Comparison of ENCODE assay signal across 32 mouse cellular contexts in the genomic region with DNA sequence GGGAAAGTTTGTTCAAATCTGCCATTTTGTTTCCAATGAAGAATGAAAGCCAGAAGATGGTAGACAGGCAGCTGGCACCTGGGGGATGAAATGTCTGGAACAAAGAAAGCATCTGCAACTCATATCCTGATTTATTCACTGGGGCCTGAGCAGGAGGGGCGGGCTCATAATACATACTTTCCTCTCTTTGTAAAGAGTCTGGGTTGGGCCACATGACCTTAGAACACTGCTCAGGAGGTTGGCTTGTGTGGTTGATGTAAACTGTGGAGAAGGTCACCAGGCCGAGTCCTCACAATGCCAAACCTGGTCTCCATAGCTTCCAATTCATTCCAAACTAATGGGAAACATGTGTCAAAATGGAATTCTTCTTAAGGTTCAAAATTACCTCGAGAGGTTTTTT.
DNase-seq lines count a peak whose midpoint lies in the region; ATAC-seq and TF ChIP-seq lines count a peak whose summit lies in the region.
"Had no signal": no experiment of that assay in that cellular context is flagged by ENCODE, and none has a peak within 500 bp of the region (broad histone marks: within the 10 kb centered on the region; RNA-seq: fewer than 3 reads in every experiment).

No protein-coding gene starts in this region.

- WGBS in embryonic facial prominence, embryonic 13.5 days = 23% methylated on average over 3 of the region's 3 CpGs
- 32% methylated on average over 3 of the region's 3 CpGs for WGBS in limb, embryonic 14.5 days
- WGBS in forebrain, embryonic 16.5 days = 77% methylated on average over 3 of the region's 3 CpGs

- H3K4me1 ChIP-seq in embryonic facial prominence, embryonic 13.5 days = peaks cover 26% of the 10 kb centered on the region
- H3K4me1 ChIP-seq in limb, embryonic 14.5 days (ENCODE audit: control insufficient read depth, insufficient read depth, low read length) = no peaks in the 10 kb centered on the region
- peaks cover 4% of the 10 kb centered on the region; the same call in 1 of the 2 replicates for H3K4me1 ChIP-seq in forebrain, embryonic 16.5 days (replicated peaks; ENCODE audit: control insufficient read depth, insufficient read depth, low read length)

- H3K4me2 ChIP-seq in embryonic facial prominence, embryonic 13.5 days = no peak overlapping the region
- no peak overlapping the region for H3K4me2 ChIP-seq in limb, embryonic 14.5 days (replicated peaks; ENCODE audit: low read depth, low read length, severe bottlenecking)
- no peak overlapping the region for H3K4me2 ChIP-seq in forebrain, embryonic 16.5 days (ENCODE audit: low read length)
- H3K4me2 ChIP-seq: forebrain, embryonic 13.5 days; heart, embryonic 15.5 days; hindbrain, embryonic 14.5 days; midbrain, embryonic 15.5 days had no signal

- no peak overlapping the region for H3K9ac ChIP-seq in embryonic facial prominence, embryonic 13.5 days
- no peak overlapping the region for H3K9ac ChIP-seq in limb, embryonic 14.5 days (ENCODE audit: low read depth, low read length, severe bottlenecking)
- no peak overlapping the region for H3K9ac ChIP-seq in forebrain, embryonic 16.5 days (replicated peaks; ENCODE audit: low read depth, low read length)
- H3K9ac ChIP-seq: forebrain, embryonic 13.5 days; heart, embryonic 15.5 days; hindbrain, embryonic 14.5 days; liver, embryonic 14.5 days; midbrain, embryonic 15.5 days had no signal

- no peak overlapping the region for H3K4me3 ChIP-seq in embryonic facial prominence, embryonic 13.5 days
- no peak overlapping the region for H3K4me3 ChIP-seq in limb, embryonic 14.5 days (replicated peaks; ENCODE audit: low read length)
- H3K4me3 ChIP-seq in forebrain, embryonic 16.5 days (replicated peaks; ENCODE audit: low read length) = no peak overlapping the region
- H3K4me3 ChIP-seq: forebrain, embryonic 13.5 days; heart, embryonic 10.5 days; heart, embryonic 15.5 days; left cerebral cortex, adult 2 months; midbrain, embryonic 15.5 days had no signal

- no peaks in the 10 kb centered on the region for H3K27me3 ChIP-seq in embryonic facial prominence, embryonic 13.5 days
- no peaks in the 10 kb centered on the region for H3K27me3 ChIP-seq in limb, embryonic 14.5 days (ENCODE audit: control insufficient read depth, insufficient read depth, low read length)
- no peaks in the 10 kb centered on the region for H3K27me3 ChIP-seq in forebrain, embryonic 16.5 days (replicated peaks; ENCODE audit: control insufficient read depth, insufficient read depth, low read length)
- H3K27me3 ChIP-seq: CH12.LX; forebrain, embryonic 13.5 days; heart, embryonic 15.5 days; midbrain, embryonic 15.5 days; Patski had no signal

- no peak for ATAC-seq in embryonic facial prominence, embryonic 13.5 days (ENCODE audit: insufficient number of reproducible peaks, insufficient read depth, low FRiP score, low TSS enrichment, low read depth)
- no peak for ATAC-seq in limb, embryonic 14.5 days (ENCODE audit: low FRiP score, low read depth)
- no peak for ATAC-seq in forebrain, embryonic 16.5 days
- ATAC-seq: forebrain, embryonic 13.5 days; intestine, postnatal 0 days; midbrain, embryonic 15.5 days; Patski had no signal

- 0 out of 2 replicates have a peak overlapping the region, but pooled peaks have one; percentile 39 for H3K27ac ChIP-seq in embryonic facial prominence, embryonic 13.5 days
- 0 out of 2 replicates have a peak overlapping the region, but pooled peaks have one; percentile 48 for H3K27ac ChIP-seq in limb, embryonic 14.5 days (replicated peaks; ENCODE audit: low read depth, low read length)
- H3K27ac ChIP-seq in forebrain, embryonic 16.5 days (ENCODE audit: low read length) = no peak overlapping the region
- H3K27ac ChIP-seq: forebrain, embryonic 13.5 days; heart, embryonic 10.5 days; heart, embryonic 15.5 days; hindbrain, embryonic 14.5 days; left cerebral cortex, adult 2 months; liver, embryonic 14.5 days; macrophage; midbrain, embryonic 15.5 days had no signal

- TF ChIP-seq POLR2A in limb, embryonic 14.5 days (IDR thresholded peaks at IDR 0.05; ENCODE audit: borderline replicate concordance, extremely low read depth, insufficient read depth, insufficient read length) = no peak

- H3K36me3 ChIP-seq in embryonic facial prominence, embryonic 13.5 days = no peaks in the 10 kb centered on the region
- no peaks in the 10 kb centered on the region for H3K36me3 ChIP-seq in limb, embryonic 14.5 days (ENCODE audit: control insufficient read depth, insufficient read depth, low read length)
- H3K36me3 ChIP-seq in forebrain, embryonic 16.5 days (ENCODE audit: control insufficient read depth, insufficient read depth) = no peaks in the 10 kb centered on the region
- H3K36me3 ChIP-seq: heart, embryonic 10.5 days; heart, embryonic 15.5 days; midbrain, embryonic 15.5 days had no signal

- peak; percentile 39 for DNase-seq in Muller cell, postnatal 12 days (ENCODE audit: inconsistent ontology term)
- peak; percentile 43 for DNase-seq in embryo, embryonic 10.5 days (ENCODE audit: low spot score)
- DNase-seq in limb, embryonic 14.5 days (ENCODE audit: low spot score) = peak; percentile 9
- DNase-seq in gastrocnemius, postnatal 4 days (ENCODE audit: low spot score in 2 of 2) = no peak
- no peak for DNase-seq in cerebellum, postnatal 4 days (ENCODE audit: low spot score in 2 of 2)
- DNase-seq: adrenal gland, postnatal 10 days; cerebellum, adult 11 months; cerebellum, adult 9-10 months; cerebellum, postnatal 36 days; gastrocnemius, postnatal 14 days; heart, adult 11 months; heart, postnatal 36 days; kidney, postnatal 25 days; liver; lung, adult 2 months; lung, postnatal 10 days; right cerebral cortex, adult 18-20 months; spleen, adult 18-20 months; thymus, postnatal 25 days had no signal

- H3K9me3 ChIP-seq in embryonic facial prominence, embryonic 13.5 days = no peaks in the 10 kb centered on the region
- no peaks in the 10 kb centered on the region for H3K9me3 ChIP-seq in limb, embryonic 14.5 days (ENCODE audit: control insufficient read depth, low read length)
- H3K9me3 ChIP-seq in forebrain, embryonic 16.5 days (ENCODE audit: control insufficient read depth, low read length) = no peaks in the 10 kb centered on the region
- H3K9me3 ChIP-seq: forebrain, embryonic 13.5 days; heart, embryonic 10.5 days; heart, embryonic 15.5 days; midbrain, embryonic 15.5 days had no signal

Comparison
In these comparisons a context has a peak if more than half of its experiments do, and no peak if none do; other contexts are left out.
1. DNase-seq: peak in Muller cell, postnatal 12 days (single experiment), embryo, embryonic 10.5 days (single experiment) and limb, embryonic 14.5 days (single experiment); none in gastrocnemius, postnatal 4 days (0 of 2) and cerebellum, postnatal 4 days (0 of 2).